In genomic region chr5:111330417-111331098, GRCm38 (mm10) we compare ENCODE assay signal across 8 mouse cellular contexts. TPM values are rescaled to one million over a fixed set of nuclear protein-coding genes. Genes with fewer than 3 reads are reported as not detected.
DNase-seq lines count a peak whose midpoint lies in the region; ATAC-seq and TF ChIP-seq lines count a peak whose summit lies in the region.

TSS of gene Pitpnb (plus strand) at chr5:111330763.

- WGBS in bone marrow, adult 2 months, result under 1% methylated on average over 78 of the region's 78 CpGs
- under 1% methylated on average over 74 of the region's 78 CpGs for WGBS in embryonic facial prominence, embryonic 15.5 days
- under 1% methylated on average over 76 of the region's 78 CpGs for WGBS in kidney, embryonic 14.5 days
- under 1% methylated on average over 77 of the region's 78 CpGs for WGBS in limb, embryonic 15.5 days

- peaks cover 2% of the 10 kb centered on the region for H3K4me1 ChIP-seq in bone marrow, adult 2 months (ENCODE audit: control insufficient read depth, insufficient read depth, low read length)
- H3K4me1 ChIP-seq in embryonic facial prominence, embryonic 15.5 days, result peaks cover 23% of the 10 kb centered on the region
- H3K4me1 ChIP-seq in kidney, embryonic 14.5 days (ENCODE audit: control insufficient read depth, insufficient read depth, low read length), result peaks cover 8% of the 10 kb centered on the region
- H3K4me1 ChIP-seq in limb, embryonic 15.5 days, result peaks cover 14% of the 10 kb centered on the region

- H3K27ac ChIP-seq in bone marrow, adult 2 months (ENCODE audit: control insufficient read depth, insufficient read depth, low read depth, low read length, poor library complexity), result peak within 1 kb of the TSS; percentile 68
- H3K27ac ChIP-seq in embryonic facial prominence, embryonic 15.5 days (replicated peaks), result peak within 1 kb of the TSS; percentile 88
- peak within 1 kb of the TSS; percentile 72; the same call in 1 of the 2 replicates for H3K27ac ChIP-seq in kidney, embryonic 14.5 days (ENCODE audit: low read depth, low read length)
- H3K27ac ChIP-seq in limb, embryonic 15.5 days, result peak within 1 kb of the TSS; percentile 89

- TF ChIP-seq POLR2A in bone marrow, adult 2 months (IDR thresholded peaks at IDR 0.05; ENCODE audit: borderline replicate concordance, control insufficient read depth, low read depth, low read length), result peak; percentile 93

- no peak for TF ChIP-seq CTCF in bone marrow, adult 2 months (IDR thresholded peaks at IDR 0.05; ENCODE audit: control insufficient read depth, insufficient read depth, low read length)

- H3K36me3 ChIP-seq in embryonic facial prominence, embryonic 15.5 days, result 0 out of 2 replicates have a peak, but pooled peaks cover 14% of the 10 kb centered on the region
- peaks cover 3% of the 10 kb centered on the region; the same call in 1 of the 2 replicates for H3K36me3 ChIP-seq in kidney, embryonic 14.5 days (ENCODE audit: control insufficient read depth, insufficient read depth, low read length)
- H3K36me3 ChIP-seq in limb, embryonic 15.5 days, result peaks cover 13% of the 10 kb centered on the region; the same call in 1 of the 2 replicates

- peak; percentile 99 for ATAC-seq in embryonic facial prominence, embryonic 15.5 days (ENCODE audit: insufficient number of reproducible peaks, low FRiP score, low TSS enrichment, low read depth)
- peak; percentile 99 for ATAC-seq in kidney, embryonic 14.5 days (ENCODE audit: low FRiP score, low TSS enrichment)
- ATAC-seq in limb, embryonic 15.5 days (ENCODE audit: insufficient number of reproducible peaks, low FRiP score, low TSS enrichment, low read depth), result peak; percentile 98

- H3K4me3 ChIP-seq in bone marrow, adult 2 months (replicated peaks; ENCODE audit: control insufficient read depth, low read depth, low read length), result peak within 1 kb of the TSS; percentile 91
- peak within 1 kb of the TSS; percentile 94 for H3K4me3 ChIP-seq in embryonic facial prominence, embryonic 15.5 days (replicated peaks)
- H3K4me3 ChIP-seq in kidney, embryonic 14.5 days (ENCODE audit: low read length), result peak within 1 kb of the TSS; percentile 94
- peak within 1 kb of the TSS; percentile 96 for H3K4me3 ChIP-seq in limb, embryonic 15.5 days

- H3K4me2 ChIP-seq in embryonic facial prominence, embryonic 15.5 days (replicated peaks), result peak within 1 kb of the TSS; percentile 69
- H3K4me2 ChIP-seq in kidney, embryonic 14.5 days (replicated peaks; ENCODE audit: low read depth, low read length), result peak within 1 kb of the TSS; percentile 80
- H3K4me2 ChIP-seq in limb, embryonic 15.5 days, result peak within 1 kb of the TSS; percentile 67

- DNase-seq in 416B (ENCODE audit: low read depth), result peak; percentile 94
- DNase-seq in heart, adult 9 months (ENCODE audit: low spot score in 2 of 2), result peak; percentile 98
- peak; percentile 95 to 99 for DNase-seq in monocyte, adult 2 months (ENCODE audit: low read depth in 1 of 2, low spot score in 2 of 2)
- peak; percentile 98 for DNase-seq in spleen, postnatal 36 days (ENCODE audit: low spot score in 2 of 2)

- no peaks in the 10 kb centered on the region for H3K27me3 ChIP-seq in embryonic facial prominence, embryonic 15.5 days
- no peaks in the 10 kb centered on the region for H3K27me3 ChIP-seq in kidney, embryonic 14.5 days (ENCODE audit: control insufficient read depth, insufficient read depth, low read length)
- no peaks in the 10 kb centered on the region for H3K27me3 ChIP-seq in limb, embryonic 15.5 days

- H3K9ac ChIP-seq in embryonic facial prominence, embryonic 15.5 days, result peak within 1 kb of the TSS; percentile 93
- peak within 1 kb of the TSS; percentile 93 for H3K9ac ChIP-seq in kidney, embryonic 14.5 days (ENCODE audit: low read depth, low read length)
- H3K9ac ChIP-seq in limb, embryonic 15.5 days, result peak within 1 kb of the TSS; percentile 95

- no peaks in the 10 kb centered on the region for H3K9me3 ChIP-seq in embryonic facial prominence, embryonic 15.5 days (replicated peaks)
- no peaks in the 10 kb centered on the region; the same call in 1 of the 2 replicates for H3K9me3 ChIP-seq in kidney, embryonic 14.5 days (ENCODE audit: control insufficient read depth, low read length)
- no peaks in the 10 kb centered on the region for H3K9me3 ChIP-seq in limb, embryonic 15.5 days

RNA-seq across cellular contexts. Expression of gene Pitpnb, which starts in this region (rescaled TPM):
- 10.7 and 25.5 TPM in 2 replicates for polyA plus RNA-seq in bone marrow, adult 2 months (2011; ENCODE audit: insufficient read depth, insufficient read length, low replicate concordance, missing spikeins)
- 101 and 104 TPM in 2 replicates for polyA plus RNA-seq in embryonic facial prominence, embryonic 15.5 days (2015; fragmentation: Nextera tagmentation; extraction: Ambion mirVana)
- 70.4 and 120 TPM in 2 replicates for polyA plus RNA-seq in kidney, embryonic 14.5 days (2014; fragmentation: Nextera tagmentation; extraction: Ambion mirVana)
- polyA plus RNA-seq in limb, embryonic 15.5 days (2015; fragmentation: Nextera tagmentation; extraction: Ambion mirVana), result 104 and 106 TPM in 2 replicates

Comparison
In these comparisons a context has a peak if more than half of its experiments do, and no peak if none do; other contexts are left out.
1. Peak in every context shown above with its lines: DNase-seq, ATAC-seq, H3K4me3 ChIP-seq and H3K27ac ChIP-seq.